Mouse (Mus musculus): ENCODE measurements around the gene Pde11a.

- TF ChIP-seq CTCF (IDR thresholded peaks at IDR 0.05; ENCODE audit: extremely low read depth, insufficient read depth, low read length): no peak
- TF ChIP-seq POLR2A (IDR thresholded peaks at IDR 0.05; ENCODE audit: extremely low read depth, insufficient read depth, low read length): no peak
Measured at GRCm38 (mm10) chr2:76238496-76238895, 100.1 kb downstream of the Pde11a start.

All from cortical plate, adult 2 months (tissue).